Mouse (Mus musculus) frontal cortex, postnatal 10 days (tissue): Measurements from ENCODE around the gene Disp3.

Experiments used
- DNase-seq, 2 experiments: peaks; one replicate each; pipeline ENCODE4 v3.0.0; 2022; ENCODE audit warnings: low spot score in 2 of 2, mixed read lengths in 1 of 2

The Disp3 gene

GRCm38 (mm10) chr4:148291080-148291479, 3.3 kb upstream of the Disp3 start:
- no peak for DNase-seq

GRCm38 (mm10) chr4:148288055-148288549, 337 bp upstream of the Disp3 start:
- peak; percentile 85 to 91 for DNase-seq

- no peak for DNase-seq
Observed at GRCm38 (mm10) chr4:148287041-148287440, 724 bp downstream of the Disp3 start.

DNA sequence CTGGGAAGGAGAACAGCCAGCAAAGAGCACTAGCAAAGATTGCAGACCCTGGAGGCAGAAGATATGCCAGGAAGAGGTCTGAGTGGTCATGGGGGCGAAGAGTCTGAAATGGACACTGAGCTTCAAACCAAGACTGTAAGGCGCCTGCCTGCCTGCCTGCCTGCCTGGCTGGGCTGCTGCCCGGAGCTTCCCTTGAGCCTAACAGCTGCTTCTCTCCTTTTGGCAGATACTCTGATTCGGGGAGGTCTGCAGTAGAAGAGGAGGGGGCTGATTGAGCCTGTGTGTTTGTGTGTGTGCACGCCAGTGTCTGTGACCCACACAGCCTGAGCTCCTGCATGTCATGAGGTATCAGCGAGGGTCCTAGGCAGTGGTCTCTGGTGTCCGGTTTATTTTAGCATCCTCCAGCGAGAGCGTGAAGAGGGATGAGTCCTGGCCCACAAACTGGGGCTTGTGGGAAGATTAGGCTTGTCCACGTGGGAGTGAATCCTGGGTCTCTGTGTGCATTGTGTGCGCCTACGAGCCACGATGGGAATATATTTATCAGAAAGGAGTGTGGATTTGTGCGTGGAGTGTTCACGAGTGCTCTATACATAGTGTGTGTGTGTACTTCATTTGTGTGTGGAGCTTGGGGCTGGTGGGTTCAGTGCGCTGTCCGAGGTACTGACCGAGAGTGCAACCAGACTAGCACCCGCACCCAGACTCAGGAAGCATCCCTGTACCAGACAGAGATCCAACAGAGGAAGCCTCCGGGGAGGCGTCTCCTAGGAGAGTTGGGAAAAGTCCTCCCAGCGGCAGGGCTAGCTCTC, 1.3 kb downstream of the Disp3 start:
- DNase-seq = no peak

GRCm38 (mm10) chr4:148284219-148284618, 3.5 kb downstream of the Disp3 start:
- DNase-seq = no peak

DNA sequence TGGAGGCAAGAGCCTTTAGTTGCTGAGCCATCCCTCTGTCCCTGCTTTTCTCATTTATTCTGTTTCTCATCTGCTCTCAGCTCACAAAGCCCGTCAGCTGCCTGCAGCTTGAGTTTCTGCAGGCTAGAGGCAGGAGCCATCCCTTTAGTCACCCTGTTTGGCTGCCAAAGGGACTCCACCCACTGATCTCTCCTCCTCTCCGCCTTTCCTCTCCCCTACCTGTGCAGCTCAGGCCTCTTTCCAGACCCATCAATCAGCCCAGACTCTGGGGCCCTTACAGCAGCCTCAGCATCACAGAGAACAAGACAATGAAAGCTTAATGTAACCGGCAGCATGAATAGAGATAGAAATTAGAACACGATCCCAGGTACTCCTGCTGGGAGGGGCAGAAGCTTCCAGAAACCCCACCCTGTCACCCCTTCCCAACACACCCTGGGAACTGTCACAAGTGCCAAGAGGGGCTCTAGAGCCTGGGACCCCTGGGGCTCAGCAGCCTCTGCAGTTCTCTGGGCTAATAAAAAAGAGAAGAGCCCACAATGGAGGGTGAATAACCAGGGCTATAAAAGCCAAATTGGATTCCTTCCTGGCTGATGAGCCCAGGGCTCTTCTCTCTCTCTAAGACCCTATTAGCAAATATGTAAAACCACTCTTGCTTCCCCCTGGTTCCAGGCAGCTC, 10.8 kb downstream of the Disp3 start:
- no peak for DNase-seq

- no peak for DNase-seq
Observed at GRCm38 (mm10) chr4:148274671-148275070, 13.1 kb downstream of the Disp3 start.

- no peak for DNase-seq
Observed at GRCm38 (mm10) chr4:148273229-148273628, 14.5 kb downstream of the Disp3 start.

DNA sequence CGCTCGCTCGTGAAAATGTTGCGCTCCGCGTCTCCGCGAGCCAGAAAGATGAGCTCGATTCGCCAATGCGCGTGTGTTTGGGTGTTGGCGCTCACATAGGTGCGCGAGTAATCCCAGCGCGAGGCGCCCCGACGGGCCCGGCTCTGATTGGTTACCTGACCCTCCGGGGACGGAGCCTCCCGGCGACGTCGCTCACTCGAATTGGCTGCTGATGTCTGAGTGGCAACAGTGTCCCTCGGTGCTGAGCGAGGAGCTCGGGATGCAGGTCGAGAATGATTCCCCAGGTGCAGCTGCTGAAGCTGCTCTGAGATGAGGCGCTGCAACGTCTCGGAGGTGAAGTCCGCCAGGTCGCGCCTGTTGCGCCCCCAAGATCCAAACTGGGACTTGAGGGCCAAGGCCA, 16.1 kb downstream of the Disp3 start:
- no peak for DNase-seq

- DNase-seq = no peak
Observed at GRCm38 (mm10) chr4:148266973-148267507, 20.7 kb downstream of the Disp3 start.

GRCm38 (mm10) chr4:148259941-148260340, 27.8 kb downstream of the Disp3 start:
- DNase-seq = no peak

DNA sequence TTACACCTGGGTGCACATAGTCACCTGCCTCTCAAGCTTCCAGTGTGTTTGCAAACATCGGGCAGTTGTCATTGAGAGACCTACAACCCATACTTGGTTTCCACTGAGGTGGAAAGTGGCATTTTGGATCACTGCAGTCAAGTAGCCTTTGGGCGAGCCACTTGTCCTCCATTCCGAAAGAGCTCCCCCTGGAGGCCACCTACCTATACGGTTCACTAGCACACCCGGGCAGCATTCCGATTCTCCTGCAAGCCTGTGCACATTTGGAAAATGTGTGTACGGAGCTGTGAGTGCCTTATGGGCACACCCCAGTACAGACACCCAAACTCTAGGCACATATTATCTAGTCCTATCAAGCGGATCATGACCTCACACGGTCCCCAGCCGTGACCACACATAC, 38.4 kb downstream of the Disp3 start:
- DNase-seq = no peak

- DNase-seq = no peak
Observed at GRCm38 (mm10) chr4:148240387-148240786, 47.4 kb downstream of the Disp3 start.

GRCm38 (mm10) chr4:148239474-148240130, 48.2 kb downstream of the Disp3 start:
- DNase-seq = no peak

DNA sequence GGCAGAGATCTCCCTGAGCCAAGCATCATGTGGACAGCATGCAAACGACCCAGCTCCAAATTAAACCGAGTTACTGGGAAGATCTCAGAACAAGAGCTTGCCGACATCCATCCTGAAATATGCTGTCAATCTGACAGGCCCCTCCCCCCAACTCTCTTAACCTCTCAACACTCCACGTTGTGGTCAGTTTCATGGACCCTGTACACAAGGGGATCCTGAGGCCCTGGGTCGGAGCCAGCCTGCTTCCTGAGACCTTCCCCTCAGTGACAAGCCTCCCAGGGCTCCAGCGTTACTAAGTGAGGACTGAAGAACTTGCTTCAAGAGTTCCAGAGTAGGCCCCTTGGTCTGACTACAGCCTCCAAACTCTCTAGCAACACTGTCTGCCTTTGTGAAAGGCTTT, 48.8 kb downstream of the Disp3 start:
- DNase-seq = no peak

DNA sequence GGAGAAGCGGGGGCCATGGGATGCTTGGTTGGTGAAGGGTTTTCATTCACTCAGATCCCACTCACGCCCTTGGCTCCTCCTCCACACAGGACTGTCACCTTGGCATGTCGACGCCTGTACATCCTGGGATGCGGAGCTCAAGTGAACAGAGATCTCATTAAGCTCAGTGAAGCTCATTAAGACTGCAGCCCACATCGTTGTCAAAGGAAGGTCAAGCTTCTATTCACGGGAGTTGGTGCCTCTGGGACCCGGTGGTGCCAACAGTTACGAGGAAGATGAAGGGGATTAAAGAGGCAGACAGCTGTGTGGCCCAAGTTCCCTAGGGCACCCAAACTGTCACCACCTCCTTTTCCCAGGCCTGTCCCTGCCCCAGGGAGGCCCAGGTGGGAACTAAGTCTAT, 49.5 kb downstream of the Disp3 start:
- DNase-seq = no peak

- DNase-seq = no peak
Observed at GRCm38 (mm10) chr4:148236664-148237063, 51.1 kb downstream of the Disp3 start.

DNA sequence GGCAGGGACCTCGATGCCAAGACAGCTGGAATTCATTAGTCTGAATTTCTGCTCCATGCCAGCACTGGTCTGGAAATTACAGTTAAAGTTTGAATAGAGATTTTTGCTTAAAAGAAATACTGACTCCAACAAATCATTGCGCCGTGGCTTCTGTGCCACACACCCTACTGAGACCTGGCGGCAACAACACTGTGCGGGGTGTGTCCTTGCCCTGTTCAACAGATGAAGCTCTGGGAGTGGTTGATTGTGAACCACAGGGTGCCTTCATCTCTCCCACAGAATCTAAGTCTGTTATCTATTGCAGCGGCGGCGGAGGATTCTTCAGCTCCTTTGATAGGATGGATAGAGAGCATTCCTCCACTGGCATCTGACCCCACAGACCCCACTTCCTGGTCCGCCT, 54.7 kb downstream of the Disp3 start:
- no peak for DNase-seq

- DNase-seq = no peak
Observed at GRCm38 (mm10) chr4:148232615-148233014, 55.1 kb downstream of the Disp3 start.

DNA sequence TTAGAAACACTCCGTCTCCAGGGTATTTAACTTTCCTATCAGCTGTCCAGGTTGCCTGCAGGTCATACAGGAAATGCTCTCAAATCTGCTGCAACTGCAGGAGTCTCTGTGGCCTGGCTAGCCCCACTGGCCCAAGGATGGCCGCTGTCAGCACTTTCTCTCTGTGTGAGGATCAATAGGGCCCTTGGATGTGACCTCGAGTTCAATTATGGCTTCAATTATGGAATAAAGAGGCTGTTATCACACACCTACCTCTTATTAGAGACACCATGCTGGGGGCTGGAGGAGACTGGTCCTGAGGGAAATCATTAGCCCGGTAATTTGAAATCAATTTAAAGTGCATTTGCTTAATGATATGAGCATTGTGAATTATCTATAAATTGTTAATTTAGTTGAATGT, 55.6 kb downstream of the Disp3 start:
- DNase-seq = no peak

- no peak for DNase-seq
Observed at GRCm38 (mm10) chr4:148229646-148230045, 58.1 kb downstream of the Disp3 start.

- no peak for DNase-seq
Observed at GRCm38 (mm10) chr4:148222983-148223382, 64.8 kb downstream of the Disp3 start.
